Mouse (Mus musculus): ENCODE results near the gene Il18bp. TPM values are rescaled to one million over a fixed set of nuclear protein-coding genes. Genes with fewer than 3 reads are reported as not detected.

Gene Il18bp
- polyA plus RNA-seq, 1 experiment = 18.9 TPM

- H3K27ac ChIP-seq (ENCODE audit: insufficient read depth, low read depth, low read length) = no peak overlapping the region
- no peak for DNase-seq
- H3K36me3 ChIP-seq (ENCODE audit: control insufficient read depth, insufficient read depth, low read length) = no peaks in the 10 kb centered on the region; the same call in 1 of the 2 replicates
- no peak overlapping the region for H3K4me3 ChIP-seq (ENCODE audit: insufficient read depth, low read depth, low read length)
- H3K4me1 ChIP-seq (ENCODE audit: control insufficient read depth, insufficient read depth, low read length) = peaks cover 12% of the 10 kb centered on the region; the same call in 1 of the 2 replicates
- H3K27me3 ChIP-seq (replicated peaks; ENCODE audit: control insufficient read depth, insufficient read depth, low read length) = no peaks in the 10 kb centered on the region
- 66% methylated on average over 3 of the region's 3 CpGs for WGBS
- TF ChIP-seq CTCF (conservative IDR thresholded peaks at IDR 0.05; ENCODE audit: insufficient read depth, insufficient read length, low read depth, low read length) (no peak), POLR2A (IDR thresholded peaks at IDR 0.05; ENCODE audit: low read depth, low read length) (no peak)
Observed at GRCm38 (mm10) chr7:102019362-102019761, 872 bp upstream of the Il18bp start.

- no peaks in the 10 kb centered on the region for H3K27me3 ChIP-seq (replicated peaks; ENCODE audit: control insufficient read depth, insufficient read depth, low read length)
- TF ChIP-seq POLR2A (IDR thresholded peaks at IDR 0.05; ENCODE audit: low read depth, low read length) (no peak), CTCF (conservative IDR thresholded peaks at IDR 0.05; ENCODE audit: insufficient read depth, insufficient read length, low read depth, low read length) (no peak)
- peak overlapping the region; percentile 89 for H3K27ac ChIP-seq (ENCODE audit: insufficient read depth, low read depth, low read length)
- DNase-seq = peak; percentile 74
- WGBS = 34% methylated on average over 7 of the region's 7 CpGs
- peaks cover 12% of the 10 kb centered on the region; the same call in 1 of the 2 replicates for H3K4me1 ChIP-seq (ENCODE audit: control insufficient read depth, insufficient read depth, low read length)
- H3K36me3 ChIP-seq (ENCODE audit: control insufficient read depth, insufficient read depth, low read length) = peaks cover 3% of the 10 kb centered on the region
- peak overlapping the region; percentile 54 for H3K4me3 ChIP-seq (ENCODE audit: insufficient read depth, low read depth, low read length)
Observed at GRCm38 (mm10) chr7:102018034-102018433, 456 bp downstream of the Il18bp start.

- Histone ChIP-seq H3K4me3 (ENCODE audit: insufficient read depth, low read depth, low read length) (peak overlapping the region; percentile 54), H3K36me3 (ENCODE audit: control insufficient read depth, insufficient read depth, low read length) (peaks cover 3% of the 10 kb centered on the region), H3K27ac (ENCODE audit: insufficient read depth, low read depth, low read length) (peak overlapping the region; percentile 89), H3K27me3 (replicated peaks; ENCODE audit: control insufficient read depth, insufficient read depth, low read length) (no peaks in the 10 kb centered on the region), H3K4me1 (ENCODE audit: control insufficient read depth, insufficient read depth, low read length) (peaks cover 12% of the 10 kb centered on the region; the same call in 1 of the 2 replicates)
- TF ChIP-seq POLR2A (IDR thresholded peaks at IDR 0.05; ENCODE audit: low read depth, low read length) (no peak), CTCF (conservative IDR thresholded peaks at IDR 0.05; ENCODE audit: insufficient read depth, insufficient read length, low read depth, low read length) (no peak)
- peak; percentile 66 for DNase-seq
- WGBS = 21% methylated on average over 5 of the region's 5 CpGs
Observed at GRCm38 (mm10) chr7:102017452-102017851, 1.0 kb downstream of the Il18bp start.

- no peak for TF ChIP-seq POLR2A (IDR thresholded peaks at IDR 0.05; ENCODE audit: low read depth, low read length)
- no peak for TF ChIP-seq CTCF (conservative IDR thresholded peaks at IDR 0.05; ENCODE audit: insufficient read depth, insufficient read length, low read depth, low read length)
- Histone ChIP-seq H3K4me3 (ENCODE audit: insufficient read depth, low read depth, low read length) (peak overlapping the region; percentile 54), H3K4me1 (ENCODE audit: control insufficient read depth, insufficient read depth, low read length) (peaks cover 12% of the 10 kb centered on the region; the same call in 1 of the 2 replicates), H3K27me3 (replicated peaks; ENCODE audit: control insufficient read depth, insufficient read depth, low read length) (no peaks in the 10 kb centered on the region), H3K27ac (ENCODE audit: insufficient read depth, low read depth, low read length) (peak overlapping the region; percentile 89), H3K36me3 (ENCODE audit: control insufficient read depth, insufficient read depth, low read length) (peaks cover 4% of the 10 kb centered on the region)
- whole genome bisulfite sequencing = 56% methylated on average over 4 of the region's 4 CpGs
- DNase-seq = no peak
Observed at GRCm38 (mm10) chr7:102016936-102017335, 1.6 kb downstream of the Il18bp start.

GRCm38 (mm10) chr7:102014995-102015394 lies 3.5 kb downstream of the Il18bp start:
- Histone ChIP-seq H3K27me3 (replicated peaks; ENCODE audit: control insufficient read depth, insufficient read depth, low read length) (no peaks in the 10 kb centered on the region), H3K27ac (ENCODE audit: insufficient read depth, low read depth, low read length) (no peak overlapping the region), H3K4me1 (ENCODE audit: control insufficient read depth, insufficient read depth, low read length) (peaks cover 12% of the 10 kb centered on the region; the same call in 1 of the 2 replicates), H3K4me3 (ENCODE audit: insufficient read depth, low read depth, low read length) (no peak overlapping the region), H3K36me3 (ENCODE audit: control insufficient read depth, insufficient read depth, low read length) (peaks cover 12% of the 10 kb centered on the region)
- 92% methylated on average over 2 of the region's 2 CpGs for WGBS
- DNase-seq = no peak
- TF ChIP-seq CTCF (conservative IDR thresholded peaks at IDR 0.05; ENCODE audit: insufficient read depth, insufficient read length, low read depth, low read length) (no peak), POLR2A (IDR thresholded peaks at IDR 0.05; ENCODE audit: low read depth, low read length) (no peak)

- no peak for DNase-seq
- Histone ChIP-seq H3K27ac (ENCODE audit: insufficient read depth, low read depth, low read length) (no peak overlapping the region), H3K4me3 (ENCODE audit: insufficient read depth, low read depth, low read length) (no peak overlapping the region), H3K27me3 (replicated peaks; ENCODE audit: control insufficient read depth, insufficient read depth, low read length) (no peaks in the 10 kb centered on the region), H3K36me3 (ENCODE audit: control insufficient read depth, insufficient read depth, low read length) (peaks cover 14% of the 10 kb centered on the region), H3K4me1 (ENCODE audit: control insufficient read depth, insufficient read depth, low read length) (peaks cover 11% of the 10 kb centered on the region; the same call in 1 of the 2 replicates)
- TF ChIP-seq POLR2A (IDR thresholded peaks at IDR 0.05; ENCODE audit: low read depth, low read length) = no peak
- TF ChIP-seq CTCF (conservative IDR thresholded peaks at IDR 0.05; ENCODE audit: insufficient read depth, insufficient read length, low read depth, low read length) = no peak
- 84% methylated on average over 8 of the region's 8 CpGs for WGBS
Observed at GRCm38 (mm10) chr7:102013416-102013815, 5.1 kb downstream of the Il18bp start.

- WGBS = 88% methylated on average over 9 of the region's 9 CpGs
- H3K4me1 ChIP-seq (ENCODE audit: control insufficient read depth, insufficient read depth, low read length) = peaks cover 4% of the 10 kb centered on the region; the same call in 1 of the 2 replicates
- TF ChIP-seq CTCF (conservative IDR thresholded peaks at IDR 0.05; ENCODE audit: insufficient read depth, insufficient read length, low read depth, low read length) (no peak), POLR2A (IDR thresholded peaks at IDR 0.05; ENCODE audit: low read depth, low read length) (no peak)
- no peak overlapping the region for H3K27ac ChIP-seq (ENCODE audit: insufficient read depth, low read depth, low read length)
- peaks cover 14% of the 10 kb centered on the region for H3K36me3 ChIP-seq (ENCODE audit: control insufficient read depth, insufficient read depth, low read length)
- no peak for DNase-seq
- H3K27me3 ChIP-seq (replicated peaks; ENCODE audit: control insufficient read depth, insufficient read depth, low read length) = no peaks in the 10 kb centered on the region
- no peak overlapping the region for H3K4me3 ChIP-seq (ENCODE audit: insufficient read depth, low read depth, low read length)
Observed at GRCm38 (mm10) chr7:102011855-102012254, 6.6 kb downstream of the Il18bp start.

Measured in kidney, adult 2 months (tissue).